Mouse (Mus musculus) spleen, adult 2 months (tissue): ENCODE measurements around the gene Tmem89. TPM values are rescaled to one million over a fixed set of nuclear protein-coding genes. Genes with fewer than 3 reads are reported as not detected.

Experiments
- DNase-seq, 2 experiments: peaks; one replicate each; pipeline versions ENCODE4 v3.0.0 to v3.0.0-alpha.2; 2012 to 2021; ENCODE audit warnings: low spot score in 2 of 2, low read depth in 1 of 2
- H3K27ac ChIP-seq: fragments of 200-500 bp; 2 replicates; pipeline ENCODE4 v1.5.1; 2012; ENCODE audit warnings: low read length, inconsistent platforms; ENCODE audit not compliant: insufficient read depth
- H3K27me3 ChIP-seq: fragments of 200-500 bp; 2 replicates; pipeline ENCODE4 v1.6.1; 2012; ENCODE audit warnings: mild to moderate bottlenecking, moderate library complexity, low read length, inconsistent platforms; ENCODE audit not compliant: control insufficient read depth, insufficient read depth
- H3K36me3 ChIP-seq: fragments of 200-500 bp; 2 replicates; pipeline ENCODE4 v1.6.1; 2012; ENCODE audit warnings: mild to moderate bottlenecking, low read length, inconsistent platforms; ENCODE audit not compliant: control insufficient read depth, insufficient read depth
- H3K4me1 ChIP-seq: fragments of 200-500 bp; 2 replicates; pipeline ENCODE4 v1.6.1; 2011; ENCODE audit warnings: inconsistent platforms; ENCODE audit not compliant: control insufficient read depth, insufficient read depth, insufficient read length
- H3K4me3 ChIP-seq: fragments of 200-500 bp; 2 replicates; pipeline ENCODE4 v1.5.1; 2011; ENCODE audit warnings: mild to moderate bottlenecking, inconsistent platforms; ENCODE audit not compliant: insufficient read depth, insufficient read length; ENCODE audit errors: extremely low read depth
- CTCF ChIP-seq: fragments of 200-500 bp; IDR thresholded peaks from 2 replicates; pipeline ENCODE4 v1.5.1; 2011; ENCODE audit warnings: mild to moderate bottlenecking, inconsistent platforms; ENCODE audit not compliant: insufficient read depth, insufficient read length, insufficient replicate concordance; ENCODE audit errors: extremely low read depth
- POLR2A ChIP-seq: fragments of 200-500 bp; IDR thresholded peaks from 2 replicates; pipeline ENCODE4 v1.6.1; 2011; ENCODE audit warnings: low read depth, low read length, inconsistent platforms
- WGBS: fragments of 180-500 bp; shearing (Covaris S2); methylation state at CpG from one replicate; pipeline ENCODE4 v1.1.7; 2018; 5-methylcytosine and 5-hydroxymethylcytosine counted together
- polyA plus RNA-seq: library from polyadenylated mRNA; depleted of rRNA; stranded (reverse); fragments of >200 nt; gene quantifications from 2 replicates; pipeline ENCODE4 v1.2.3, GENCODE M21; 2012

Gene Tmem89
- polyA plus RNA-seq, 1 experiment: 0.12 TPM

- peak; percentile 79 for TF ChIP-seq CTCF
- peak; percentile 91 for TF ChIP-seq POLR2A
- Histone ChIP-seq H3K36me3 (peaks cover 5% of the 10 kb centered on the region), H3K4me1 (no peaks in the 10 kb centered on the region), H3K4me3 (peak within 1 kb of the TSS; percentile 95), H3K27ac (peak within 1 kb of the TSS; percentile 55), H3K27me3 (no peaks in the 10 kb centered on the region)
- under 1% methylated on average over 58 of the region's 58 CpGs for WGBS
- peak; percentile 94 to 96 for DNase-seq
Observed at GRCm38 (mm10) chr9:108936418-108937364, 22.3 kb downstream of the Tmem89 start, which contains the start of gene Uqcrc1. TSS of gene Uqcrc1 (plus strand) at chr9:108936633.

- DNase-seq: no peak
- 92% methylated on average over 9 of the region's 9 CpGs for WGBS
- H3K4me1 ChIP-seq: no peaks in the 10 kb centered on the region
- no peak overlapping the region for H3K4me3 ChIP-seq
- H3K27ac ChIP-seq: no peak overlapping the region
- TF ChIP-seq POLR2A: no peak
- no peak for TF ChIP-seq CTCF
- H3K27me3 ChIP-seq: no peaks in the 10 kb centered on the region
- H3K36me3 ChIP-seq: peaks cover 55% of the 10 kb centered on the region
Observed at GRCm38 (mm10) chr9:108945111-108945510, 30.7 kb downstream of the Tmem89 start.

GRCm38 (mm10) chr9:108945608-108946007, 31.2 kb downstream of the Tmem89 start:
- WGBS: 87% methylated on average over 5 of the region's 5 CpGs
- Histone ChIP-seq H3K27me3 (no peaks in the 10 kb centered on the region), H3K4me3 (no peak overlapping the region), H3K27ac (no peak overlapping the region), H3K36me3 (peaks cover 56% of the 10 kb centered on the region), H3K4me1 (no peaks in the 10 kb centered on the region)
- no peak for TF ChIP-seq POLR2A
- no peak for TF ChIP-seq CTCF
- no peak for DNase-seq

GRCm38 (mm10) chr9:108949231-108949966, 35.0 kb downstream of the Tmem89 start:
- DNase-seq: no peak
- H3K27ac ChIP-seq: no peak overlapping the region
- WGBS: 86% methylated on average over 13 of the region's 13 CpGs
- H3K36me3 ChIP-seq: peaks cover 46% of the 10 kb centered on the region
- H3K4me1 ChIP-seq: no peaks in the 10 kb centered on the region
- H3K4me3 ChIP-seq: no peak overlapping the region
- no peak for TF ChIP-seq POLR2A
- no peak for TF ChIP-seq CTCF
- no peaks in the 10 kb centered on the region for H3K27me3 ChIP-seq

- Histone ChIP-seq H3K4me3 (no peak overlapping the region), H3K27me3 (no peaks in the 10 kb centered on the region), H3K36me3 (peaks cover 41% of the 10 kb centered on the region), H3K27ac (peak overlapping the region; percentile 53), H3K4me1 (no peaks in the 10 kb centered on the region)
- no peak for TF ChIP-seq CTCF
- no peak for TF ChIP-seq POLR2A
- DNase-seq: no peak
- WGBS: 95% methylated on average over 9 of the region's 9 CpGs
Observed at GRCm38 (mm10) chr9:108949967-108950728, 35.7 kb downstream of the Tmem89 start.

GRCm38 (mm10) chr9:108953081-108953636, 38.7 kb downstream of the Tmem89 start, which contains the start of gene Col7a1:
TSS of gene Col7a1 (plus strand) at chr9:108953586.
- Histone ChIP-seq H3K4me1 (no peaks in the 10 kb centered on the region), H3K36me3 (peaks cover 21% of the 10 kb centered on the region), H3K27me3 (no peaks in the 10 kb centered on the region), H3K27ac (no peak within 1 kb of the TSS), H3K4me3 (no peak within 1 kb of the TSS)
- 25% methylated on average over 15 of the region's 15 CpGs for WGBS
- TF ChIP-seq CTCF: no peak
- no peak for TF ChIP-seq POLR2A
- DNase-seq: no peak
